Mouse (Mus musculus): ENCODE results near the gene Vars2.

The Vars2 gene

DNA sequence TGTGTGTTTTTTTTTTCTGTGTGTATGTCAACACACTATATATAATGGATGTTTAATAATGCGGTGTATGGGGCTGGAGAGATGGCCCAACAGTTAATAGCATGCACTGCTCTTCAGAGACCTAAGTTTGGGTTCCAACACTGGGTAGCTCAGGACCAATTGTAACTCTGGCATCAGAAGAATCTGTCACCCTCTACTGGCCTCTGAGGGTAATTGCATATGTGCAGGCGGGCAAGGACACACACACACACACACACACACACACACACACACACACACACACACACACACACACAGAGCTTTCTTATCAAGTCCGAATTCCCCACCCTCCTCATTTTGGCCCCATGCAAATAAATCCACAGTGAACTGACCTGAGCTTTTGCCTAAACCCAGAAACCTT, 32.2 kb downstream of the Vars2 start:
- no peak for DNase-seq (ENCODE audit: extremely low spot score, low read depth, low spot score)

DNA sequence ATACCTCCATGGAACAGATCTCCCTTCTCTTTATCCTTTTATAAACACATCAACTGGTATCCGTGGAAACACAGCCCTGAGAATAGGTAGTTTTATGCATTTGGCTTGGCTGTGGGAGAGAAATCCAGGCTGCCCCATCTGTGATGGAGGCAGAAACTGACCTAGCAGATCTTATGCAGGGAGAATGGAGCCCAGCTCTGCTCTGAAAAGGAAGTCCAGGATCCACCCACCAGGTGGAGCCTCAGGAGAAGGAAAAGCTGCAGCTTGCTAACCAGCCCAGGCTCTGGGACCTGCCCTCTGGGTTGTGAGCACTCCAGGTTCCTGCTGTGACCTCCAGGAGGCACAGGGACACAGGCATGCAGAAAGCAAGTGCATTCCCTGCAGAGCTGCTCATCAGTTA, 33.4 kb downstream of the Vars2 start:
- no peak for DNase-seq (ENCODE audit: extremely low spot score, low read depth, low spot score)

DNA sequence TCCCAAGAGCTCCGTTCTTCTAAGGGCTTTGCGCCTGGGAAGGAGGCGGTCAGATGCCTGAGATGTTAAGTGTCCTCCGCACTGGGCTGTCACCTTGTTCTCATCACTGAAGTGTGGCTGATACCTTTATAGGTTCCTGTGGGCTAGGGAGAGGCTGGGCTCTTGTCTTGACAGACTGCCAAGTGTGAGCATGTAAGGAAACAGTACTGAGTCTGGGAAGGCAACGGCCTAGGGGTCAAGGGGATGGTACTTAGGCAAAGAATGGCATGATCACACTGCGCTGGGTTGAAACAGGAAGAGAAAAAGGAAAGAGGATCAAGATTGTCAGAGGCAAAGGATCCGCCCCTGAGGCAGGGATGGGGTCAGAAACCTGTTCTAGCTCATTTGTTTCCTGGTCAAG, 40.9 kb downstream of the Vars2 start, which contains the start of gene Gm9573:
Gene Gm9573 (minus strand): TSS at position 101 of the 400 bp plus-strand sequence.
- no peak for DNase-seq (ENCODE audit: extremely low spot score, low read depth, low spot score)

DNA sequence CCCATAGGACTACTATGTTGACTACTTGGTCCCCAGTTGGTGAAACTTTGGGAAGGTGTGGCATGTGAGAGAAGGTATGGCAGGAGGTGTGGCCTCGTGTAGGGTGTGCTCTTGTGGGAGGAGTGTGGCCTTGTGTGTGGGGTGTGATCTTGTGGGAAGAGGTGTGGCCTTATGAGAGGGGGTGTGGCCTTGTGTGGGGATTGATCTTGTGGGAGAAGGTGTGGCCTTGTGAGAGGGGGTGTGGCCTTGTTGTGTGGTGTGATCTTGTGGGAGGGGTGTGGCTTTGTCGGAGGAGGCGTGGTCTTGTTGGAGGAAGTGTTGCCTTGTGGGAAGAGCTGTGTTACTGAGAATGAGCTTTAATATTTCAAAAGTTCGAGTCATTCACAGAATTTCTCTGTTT, 50.3 kb downstream of the Vars2 start:
- DNase-seq (ENCODE audit: extremely low spot score, low read depth, low spot score), result no peak

Measured in hindlimb bud, embryonic 11.5 days (tissue).